Mouse (Mus musculus) limb, embryonic 10.5 days (tissue): ENCODE results near the gene Nme6. TPM values are rescaled to one million over a fixed set of nuclear protein-coding genes. Genes with fewer than 3 reads are reported as not detected.
A peak's percentile ranks its signal among the peaks of the same experiment; 100 is the strongest.

ENCODE experiments used
- DNase-seq: peaks from one replicate; pipeline ENCODE4 v3.0.0-alpha.2; 2017; ENCODE audit warnings: low spot score
- H3K27ac ChIP-seq: fragments of 300-500 bp; sonication (generic); 2 replicates; pipeline ENCODE4 v1.5.1; 2016; ENCODE audit warnings: mild to moderate bottlenecking
- H3K27me3 ChIP-seq: fragments of 300-500 bp; sonication (generic); 2 replicates; pipeline ENCODE4 v1.6.1; 2016; ENCODE audit warnings: low read depth, mild to moderate bottlenecking; ENCODE audit not compliant: poor library complexity, severe bottlenecking
- H3K36me3 ChIP-seq: fragments of 300-500 bp; sonication (generic); 2 replicates; pipeline ENCODE4 v1.6.1; 2016; ENCODE audit warnings: mild to moderate bottlenecking, moderate library complexity
- H3K4me1 ChIP-seq: fragments of 300-500 bp; sonication (generic); 2 replicates; pipeline ENCODE4 v1.6.1; 2016
- H3K4me3 ChIP-seq: fragments of 300-500 bp; sonication (generic); 2 replicates; pipeline ENCODE4 v1.5.1; 2016; ENCODE audit warnings: mild to moderate bottlenecking, moderate library complexity
- H3K9me3 ChIP-seq: fragments of 300-500 bp; sonication (generic); replicated peaks from 2 replicates; pipeline ENCODE4 v1.6.1; 2016; ENCODE audit warnings: mild to moderate bottlenecking
- WGBS: fragments of 180-500 bp; shearing (Covaris S2); methylation state at CpG from one replicate; pipeline ENCODE4 v1.1.7; 2016; 5-methylcytosine and 5-hydroxymethylcytosine counted together
- polyA plus RNA-seq: library from polyadenylated mRNA; unstranded; fragments of >200 nt; fragmentation: Nextera tagmentation; extraction: Ambion mirVana; gene quantifications from 2 replicates; pipeline ENCODE4 v1.2.1, GENCODE M21; 2016

The Nme6 gene
- polyA plus RNA-seq, 1 experiment from 2014 or later = 103 TPM

DNA sequence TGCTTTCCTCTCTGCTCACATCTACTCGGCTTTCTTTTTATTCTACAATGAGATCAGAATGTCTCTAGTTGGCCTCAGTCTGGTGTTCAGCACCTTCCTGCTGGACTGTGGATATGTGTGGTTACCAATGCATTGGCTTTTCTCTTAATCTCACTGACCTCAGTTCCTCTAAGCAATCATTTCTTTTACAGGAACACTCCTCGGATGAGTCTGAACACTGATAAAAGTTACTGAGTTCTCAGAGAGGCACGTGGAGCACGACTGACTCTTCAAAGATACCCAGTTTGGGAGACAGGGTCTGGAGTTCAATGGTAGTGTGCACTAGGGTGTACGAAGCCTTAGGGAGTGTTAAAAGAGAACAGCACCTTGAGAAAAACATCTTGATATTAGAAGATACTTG, 6.4 kb upstream of the Nme6 start:
- Histone ChIP-seq H3K9me3 (no peaks in the 10 kb centered on the region), H3K27me3 (no peaks in the 10 kb centered on the region), H3K4me3 (no peak overlapping the region), H3K36me3 (peaks cover 23% of the 10 kb centered on the region), H3K4me1 (no peaks in the 10 kb centered on the region), H3K27ac (no peak overlapping the region)
- WGBS = 77% methylated on average over 5 of the region's 5 CpGs
- DNase-seq = no peak

- peaks cover 53% of the 10 kb centered on the region for H3K36me3 ChIP-seq
- H3K27me3 ChIP-seq = no peaks in the 10 kb centered on the region
- H3K9me3 ChIP-seq = no peaks in the 10 kb centered on the region
- H3K4me3 ChIP-seq = peak overlapping the region; percentile 64
- WGBS = 15% methylated on average over 6 of the region's 6 CpGs
- no peak for DNase-seq
- H3K27ac ChIP-seq = peak overlapping the region; percentile 87
- H3K4me1 ChIP-seq = peaks cover 9% of the 10 kb centered on the region
Observed at GRCm38 (mm10) chr9:109833088-109833412, 501 bp downstream of the Nme6 start.

- no peaks in the 10 kb centered on the region for H3K4me1 ChIP-seq
- no peaks in the 10 kb centered on the region for H3K9me3 ChIP-seq
- H3K27me3 ChIP-seq = no peaks in the 10 kb centered on the region
- no peak for DNase-seq
- no peak within 1 kb of the TSS for H3K27ac ChIP-seq
- peaks cover 6% of the 10 kb centered on the region for H3K36me3 ChIP-seq
- WGBS = 85% methylated on average over 6 of the region's 6 CpGs
- H3K4me3 ChIP-seq = no peak within 1 kb of the TSS
Observed at GRCm38 (mm10) chr9:109849312-109849758, 16.8 kb downstream of the Nme6 start, which contains the start of gene Camp. Gene Camp, minus strand, starts transcription at chr9:109849617.

DNA sequence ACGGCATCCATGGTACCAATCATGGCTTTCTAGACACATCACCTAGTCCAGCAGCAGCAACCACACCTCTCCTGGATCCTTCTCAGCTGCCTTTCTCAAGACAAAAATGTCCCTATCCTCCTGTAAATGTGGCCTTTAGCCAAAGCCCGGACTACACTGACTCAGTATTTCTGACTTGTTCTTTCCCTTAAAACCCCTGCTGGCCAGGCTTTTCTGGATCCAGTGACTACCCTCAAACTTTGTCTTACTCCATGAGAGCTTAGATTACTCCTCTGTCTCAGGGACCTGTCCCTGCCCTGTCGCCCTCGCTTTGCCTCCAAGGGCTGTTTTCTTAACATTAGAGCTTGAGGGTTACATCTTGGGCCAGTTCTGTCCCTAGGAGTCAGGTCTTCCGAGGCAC, 17.6 kb downstream of the Nme6 start:
- Histone ChIP-seq H3K27me3 (no peaks in the 10 kb centered on the region), H3K4me1 (no peaks in the 10 kb centered on the region), H3K27ac (no peak overlapping the region), H3K36me3 (peaks cover 5% of the 10 kb centered on the region), H3K4me3 (no peak overlapping the region), H3K9me3 (no peaks in the 10 kb centered on the region)
- WGBS = 85% methylated on average over 5 of the region's 5 CpGs
- DNase-seq = no peak

DNA sequence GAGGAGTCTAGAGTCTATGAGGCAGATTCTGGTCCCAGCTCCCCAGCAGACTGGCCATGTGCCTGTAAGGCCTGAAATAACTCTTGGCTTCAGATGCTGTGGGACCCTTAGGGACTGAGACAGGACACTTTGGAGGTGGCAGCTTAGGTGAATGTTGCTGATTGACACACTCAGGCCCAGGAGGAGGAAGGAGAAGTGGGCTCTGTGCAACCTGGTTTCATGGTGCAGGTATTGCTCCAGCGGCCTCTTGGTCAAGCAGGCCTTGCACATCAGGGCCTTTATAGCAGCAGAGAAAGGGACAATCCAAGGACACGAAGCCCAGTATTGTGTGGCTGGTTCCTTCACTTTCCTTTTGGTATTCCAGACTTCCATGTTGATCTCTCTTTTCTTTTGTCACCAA, 21.8 kb downstream of the Nme6 start:
- WGBS = 91% methylated on average over 2 of the region's 2 CpGs
- Histone ChIP-seq H3K27me3 (no peaks in the 10 kb centered on the region), H3K27ac (no peak overlapping the region), H3K4me3 (no peak overlapping the region), H3K9me3 (no peaks in the 10 kb centered on the region), H3K4me1 (no peaks in the 10 kb centered on the region), H3K36me3 (no peaks in the 10 kb centered on the region)
- no peak for DNase-seq

DNA sequence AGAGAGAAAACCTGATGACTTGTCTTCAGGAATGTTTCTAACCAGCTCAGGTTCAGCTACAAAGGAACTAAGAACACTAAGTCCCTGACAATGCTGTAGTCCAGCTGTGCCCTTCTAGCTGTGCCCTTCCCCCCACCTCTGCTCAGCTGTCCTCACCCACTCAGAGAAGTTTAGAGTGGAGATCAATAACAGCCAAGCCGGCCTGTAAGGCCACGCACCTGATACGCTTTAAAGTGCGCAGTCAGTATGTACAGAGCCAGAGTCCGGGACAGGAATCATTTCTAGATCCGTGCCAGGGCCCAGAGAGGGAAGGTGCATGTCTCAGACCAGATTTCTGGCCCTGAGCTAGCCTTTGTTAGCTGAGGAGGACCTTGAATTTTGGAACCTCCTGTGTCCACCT, 23.4 kb downstream of the Nme6 start:
- DNase-seq = no peak
- Histone ChIP-seq H3K36me3 (no peaks in the 10 kb centered on the region), H3K4me3 (no peak overlapping the region), H3K27me3 (no peaks in the 10 kb centered on the region), H3K27ac (no peak overlapping the region), H3K4me1 (no peaks in the 10 kb centered on the region), H3K9me3 (no peaks in the 10 kb centered on the region)
- WGBS = 82% methylated on average over 6 of the region's 6 CpGs

DNA sequence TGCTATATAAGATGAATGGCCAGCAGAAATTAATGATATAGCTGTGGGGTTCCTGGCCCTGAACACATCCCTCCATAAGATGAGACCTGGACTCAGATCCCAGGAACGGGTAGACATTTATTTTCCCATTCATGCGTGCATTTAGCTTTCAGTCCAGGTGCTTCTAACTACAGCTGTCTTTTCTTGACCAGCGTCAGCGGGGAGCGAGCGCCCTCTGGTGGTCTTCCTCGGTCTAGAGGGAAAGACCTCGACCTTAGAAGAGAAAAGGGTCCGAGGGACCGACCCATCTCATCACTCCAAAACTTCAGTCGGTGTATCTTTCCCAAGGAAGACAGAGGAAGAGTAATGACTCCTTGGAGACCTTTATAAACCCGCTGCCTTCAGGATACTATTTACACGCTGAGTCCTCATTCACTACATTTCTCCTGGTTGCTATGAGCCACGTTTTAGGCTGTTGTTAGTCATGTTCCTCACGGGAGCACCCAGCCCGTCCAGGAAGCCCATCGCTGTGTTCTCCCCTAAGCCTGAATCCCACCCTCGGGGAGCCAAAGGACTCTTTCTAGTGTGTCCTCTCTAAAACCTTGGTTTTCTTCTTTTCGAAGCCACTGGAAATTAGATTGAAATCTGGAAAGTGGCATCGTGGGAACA, 30.0 kb downstream of the Nme6 start:
- peak; percentile 94 for DNase-seq
- Histone ChIP-seq H3K27me3 (peaks cover 8% of the 10 kb centered on the region; the same call in 1 of the 2 replicates), H3K27ac (no peak overlapping the region), H3K9me3 (no peaks in the 10 kb centered on the region), H3K4me1 (no peaks in the 10 kb centered on the region), H3K4me3 (peak overlapping the region; percentile 15), H3K36me3 (no peaks in the 10 kb centered on the region)
- WGBS = 23% methylated on average over 20 of the region's 20 CpGs

- 74% methylated on average over 3 of the region's 3 CpGs for WGBS
Observed at GRCm38 (mm10) chr9:109863085-109863484, 30.5 kb downstream of the Nme6 start.

DNA sequence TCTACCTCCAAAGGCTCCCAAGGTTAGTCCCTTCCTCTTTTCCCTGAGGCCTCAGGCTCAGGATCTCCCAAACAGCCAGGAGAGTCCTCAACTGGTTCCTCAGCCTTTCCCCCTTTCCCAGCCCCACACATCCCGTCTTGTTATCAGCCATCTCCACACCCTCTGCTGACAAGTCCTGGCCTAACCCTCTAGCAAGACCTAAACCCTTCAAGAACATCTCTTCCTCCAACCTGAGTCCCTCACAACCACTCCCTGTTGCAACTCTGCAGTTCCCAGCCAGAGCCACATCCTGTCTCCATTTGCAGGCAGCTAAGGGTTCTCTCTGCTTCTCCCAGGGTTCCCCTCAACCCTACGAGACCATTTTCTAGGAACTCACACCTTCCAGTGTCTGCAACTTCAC, 33.7 kb downstream of the Nme6 start:
- H3K36me3 ChIP-seq = no peaks in the 10 kb centered on the region
- H3K27me3 ChIP-seq = peaks cover 8% of the 10 kb centered on the region; the same call in 1 of the 2 replicates
- H3K9me3 ChIP-seq = no peaks in the 10 kb centered on the region
- 58% methylated on average over 2 of the region's 2 CpGs for WGBS
- H3K4me1 ChIP-seq = peaks cover 8% of the 10 kb centered on the region
- DNase-seq = no peak
- H3K27ac ChIP-seq = no peak overlapping the region
- H3K4me3 ChIP-seq = no peak overlapping the region

More at GRCm38 (mm10) chr9:109863085-109863484, 30.5 kb downstream of the Nme6 start:
- Histone ChIP-seq H3K36me3 (no peaks in the 10 kb centered on the region), H3K9me3 (no peaks in the 10 kb centered on the region), H3K27ac (no peak overlapping the region), H3K4me1 (no peaks in the 10 kb centered on the region), H3K4me3 (no peak overlapping the region), H3K27me3 (peaks cover 8% of the 10 kb centered on the region; the same call in 1 of the 2 replicates)
- no peak for DNase-seq

- H3K4me1 ChIP-seq = peaks cover 12% of the 10 kb centered on the region
- DNase-seq = no peak
- 43% methylated on average over 6 of the region's 6 CpGs for WGBS
- no peaks in the 10 kb centered on the region for H3K36me3 ChIP-seq
- H3K4me3 ChIP-seq = no peak overlapping the region
- no peaks in the 10 kb centered on the region for H3K27me3 ChIP-seq
- 0 out of 2 replicates have a peak overlapping the region, but pooled peaks have one; percentile 25 for H3K27ac ChIP-seq
- H3K9me3 ChIP-seq = no peaks in the 10 kb centered on the region
Observed at GRCm38 (mm10) chr9:109870983-109871572, 38.5 kb downstream of the Nme6 start.

GRCm38 (mm10) chr9:109874797-109875691, 42.5 kb downstream of the Nme6 start, which contains the start of gene Cdc25a:
Gene Cdc25a, plus strand, starts transcription at chr9:109875579.
- WGBS = 7% methylated on average over 33 of the region's 33 CpGs
- Histone ChIP-seq H3K27ac (peak within 1 kb of the TSS; percentile 97), H3K4me1 (peaks cover 23% of the 10 kb centered on the region), H3K36me3 (peaks cover 33% of the 10 kb centered on the region), H3K9me3 (no peaks in the 10 kb centered on the region), H3K27me3 (no peaks in the 10 kb centered on the region), H3K4me3 (peak within 1 kb of the TSS; percentile 100)
- peak; percentile 96 for DNase-seq

DNA sequence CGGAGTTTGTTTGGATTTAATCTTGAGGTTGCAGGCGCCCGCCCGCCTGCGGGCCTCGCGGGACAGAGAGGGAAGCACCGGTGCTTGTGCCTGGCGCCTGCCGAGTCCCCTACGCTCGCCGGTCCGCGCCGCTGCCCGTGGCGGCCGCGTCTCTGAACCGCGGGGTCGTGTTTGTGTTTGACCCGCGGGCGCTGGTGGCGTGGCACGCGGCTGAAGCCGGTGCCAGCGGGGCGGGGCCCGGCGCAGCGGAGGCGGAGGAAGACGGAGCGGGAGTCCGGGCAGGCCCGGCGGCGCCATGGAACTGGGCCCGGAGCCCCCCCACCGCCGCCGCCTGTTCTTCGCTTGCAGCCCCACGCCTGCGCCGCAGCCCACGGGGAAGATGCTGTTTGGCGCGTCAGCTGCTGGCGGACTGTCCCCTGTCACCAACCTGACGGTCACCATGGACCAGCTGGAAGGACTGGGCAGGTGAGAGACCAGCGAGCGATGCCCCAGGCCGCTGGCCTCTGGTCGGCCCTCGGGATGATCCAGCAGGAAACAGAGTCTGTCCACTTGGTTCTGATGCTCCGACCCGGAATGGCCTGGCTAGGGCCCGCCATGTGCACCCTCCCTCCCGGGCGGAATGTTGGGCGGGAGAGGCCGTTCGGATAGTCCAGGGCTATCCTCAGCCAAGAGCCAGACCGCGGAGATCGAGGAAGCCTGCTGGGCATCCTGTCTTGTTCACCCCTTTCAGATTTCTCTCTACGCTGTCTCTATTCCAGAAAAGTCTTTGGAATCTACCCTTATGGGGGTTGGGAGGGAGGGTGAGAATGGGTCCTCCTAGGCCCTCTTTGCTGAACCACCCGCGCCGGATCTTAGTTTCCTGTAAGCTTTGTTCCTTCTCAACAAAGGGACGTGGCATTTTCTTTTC, 43.4 kb downstream of the Nme6 start:
- Histone ChIP-seq H3K27ac (peak overlapping the region; percentile 97), H3K27me3 (no peaks in the 10 kb centered on the region), H3K9me3 (no peaks in the 10 kb centered on the region), H3K4me1 (peaks cover 18% of the 10 kb centered on the region), H3K36me3 (peaks cover 42% of the 10 kb centered on the region), H3K4me3 (peak overlapping the region; percentile 100)
- peak; percentile 69 for DNase-seq
- WGBS = under 1% methylated on average over 76 of the region's 76 CpGs
